8 mouse cellular contexts compared by ENCODE assay signal in genomic region chr9:106367592-106368111, GRCm38 (mm10). TPM values are rescaled to one million over a fixed set of nuclear protein-coding genes. Genes with fewer than 3 reads are reported as not detected.
A peak's percentile ranks its signal among the peaks of the same experiment; 100 is the strongest.
DNase-seq lines count a peak whose midpoint lies in the region; ATAC-seq and TF ChIP-seq lines count a peak whose summit lies in the region.

No protein-coding gene starts in this region.

- under 1% methylated on average over 36 of the region's 36 CpGs for WGBS in forebrain, embryonic 16.5 days
- WGBS in lung, embryonic 14.5 days = under 1% methylated on average over 36 of the region's 36 CpGs
- under 1% methylated on average over 36 of the region's 36 CpGs for WGBS in olfactory bulb, adult 2 months
- WGBS in thymus, adult 2 months = under 1% methylated on average over 36 of the region's 36 CpGs

- H3K36me3 ChIP-seq in G1E (replicated peaks) = peaks cover 27% of the 10 kb centered on the region
- no peaks in the 10 kb centered on the region for H3K36me3 ChIP-seq in forebrain, embryonic 16.5 days (ENCODE audit: control insufficient read depth, insufficient read depth)
- peaks cover 23% of the 10 kb centered on the region for H3K36me3 ChIP-seq in lung, embryonic 14.5 days (ENCODE audit: insufficient read depth)
- no peaks in the 10 kb centered on the region for H3K36me3 ChIP-seq in thymus, adult 2 months (ENCODE audit: control insufficient read depth, insufficient read depth, low read length)

- H3K4me1 ChIP-seq in G1E (ENCODE audit: insufficient read depth, low read depth, low read length) = peaks cover 63% of the 10 kb centered on the region
- peaks cover 38% of the 10 kb centered on the region for H3K4me1 ChIP-seq in forebrain, embryonic 16.5 days (replicated peaks; ENCODE audit: control insufficient read depth, insufficient read depth, low read length)
- H3K4me1 ChIP-seq in lung, embryonic 14.5 days (ENCODE audit: insufficient read depth) = peaks cover 22% of the 10 kb centered on the region
- peaks cover 24% of the 10 kb centered on the region for H3K4me1 ChIP-seq in olfactory bulb, adult 2 months (ENCODE audit: control insufficient read depth, insufficient read depth, low read length)
- H3K4me1 ChIP-seq in thymus, adult 2 months (replicated peaks; ENCODE audit: control insufficient read depth, insufficient read depth, low read length) = peaks cover 43% of the 10 kb centered on the region

- TF ChIP-seq POLR2A in olfactory bulb, adult 2 months (IDR thresholded peaks at IDR 0.05; ENCODE audit: insufficient read depth, low read depth, low read length) = no peak; the same call in 1 of the 2 replicates
- TF ChIP-seq POLR2A in thymus, adult 2 months (IDR thresholded peaks at IDR 0.05; ENCODE audit: control insufficient read depth, extremely low read depth, insufficient read depth, low read length, poor library complexity) = peak; percentile 55; the same call in 1 of the 2 replicates

- TF ChIP-seq CTCF in G1E (IDR thresholded peaks at IDR 0.05; ENCODE audit: low read depth, low read length) = no peak
- TF ChIP-seq CTCF in layer of hippocampus, adult 2 months (conservative IDR thresholded peaks at IDR 0.05) = no peak
- TF ChIP-seq CTCF in lung, embryonic 14.5 days (IDR thresholded peaks at IDR 0.05; ENCODE audit: low read depth) = no peak
- no peak for TF ChIP-seq CTCF in olfactory bulb, adult 2 months (IDR thresholded peaks at IDR 0.05; ENCODE audit: insufficient read depth, low read depth, low read length)
- peak; percentile 56; the same call in 1 of the 2 replicates for TF ChIP-seq CTCF in thymus, adult 2 months (IDR thresholded peaks at IDR 0.05; ENCODE audit: borderline replicate concordance, control insufficient read depth, extremely low read depth, insufficient read depth, low read length, poor library complexity)

- peak overlapping the region; percentile 96 for H3K4me2 ChIP-seq in forebrain, embryonic 16.5 days (ENCODE audit: low read length)
- peak overlapping the region; percentile 99 for H3K4me2 ChIP-seq in lung, embryonic 14.5 days

- peak overlapping the region; percentile 79 for H3K4me3 ChIP-seq in G1E (ENCODE audit: low read depth, low read length)
- H3K4me3 ChIP-seq in forebrain, embryonic 16.5 days (replicated peaks; ENCODE audit: low read length) = peak overlapping the region; percentile 73
- H3K4me3 ChIP-seq in layer of hippocampus, adult 2 months = peak overlapping the region; percentile 87
- peak overlapping the region; percentile 85 for H3K4me3 ChIP-seq in lung, embryonic 14.5 days (ENCODE audit: low read depth, low read length)
- peak overlapping the region; percentile 94 for H3K4me3 ChIP-seq in olfactory bulb, adult 2 months (ENCODE audit: insufficient read depth, low read depth, low read length)
- peak overlapping the region; percentile 53 for H3K4me3 ChIP-seq in thymus, adult 2 months (ENCODE audit: control insufficient read depth, insufficient read depth, low read length)

- intact Hi-C loops in heart, postnatal 36 days (cut with DNase I) = loop anchor here (2.0 kb wide), 2 partner anchors 23 to 61 kb away; no protein-coding TSS in a partner anchor

- peak overlapping the region; percentile 97 for H3K27ac ChIP-seq in forebrain, embryonic 16.5 days (ENCODE audit: low read length)
- H3K27ac ChIP-seq in layer of hippocampus, adult 2 months = peak overlapping the region; percentile 95
- H3K27ac ChIP-seq in lung, embryonic 14.5 days (ENCODE audit: low read depth) = peak overlapping the region; percentile 95
- peak overlapping the region; percentile 97 for H3K27ac ChIP-seq in olfactory bulb, adult 2 months (ENCODE audit: insufficient read depth, low read depth, low read length)
- H3K27ac ChIP-seq in thymus, adult 2 months (ENCODE audit: control insufficient read depth, insufficient read depth, low read length) = peak overlapping the region; percentile 29

- no peaks in the 10 kb centered on the region for H3K9me3 ChIP-seq in G1E (replicated peaks)
- H3K9me3 ChIP-seq in forebrain, embryonic 16.5 days (ENCODE audit: control insufficient read depth, low read length) = no peaks in the 10 kb centered on the region
- no peaks in the 10 kb centered on the region for H3K9me3 ChIP-seq in lung, embryonic 14.5 days (ENCODE audit: low read depth, low read length)

- H3K9ac ChIP-seq in forebrain, embryonic 16.5 days (replicated peaks; ENCODE audit: low read depth, low read length) = peak overlapping the region; percentile 85
- peak overlapping the region; percentile 87 for H3K9ac ChIP-seq in lung, embryonic 14.5 days

- peak; percentile 93 for ATAC-seq in G1E (ENCODE audit: extremely low read depth, insufficient number of reproducible peaks, low FRiP score, poor library complexity, severe bottlenecking)
- peak; percentile 94 for ATAC-seq in forebrain, embryonic 16.5 days
- peak; percentile 91 for ATAC-seq in lung, embryonic 14.5 days (ENCODE audit: insufficient read depth)

- peak; percentile 98 for DNase-seq in G1E (ENCODE audit: low spot score)
- DNase-seq in cerebellum, adult 18-20 months = peak; percentile 99 to 100
- peak; percentile 97 to 98 for DNase-seq in heart, postnatal 36 days
- peak; percentile 97 to 99 for DNase-seq in layer of hippocampus, adult 2 months (ENCODE audit: low spot score in 2 of 2)
- DNase-seq in lung, embryonic 14.5 days = peak; percentile 99
- DNase-seq in thymus, adult 2 months = peak; percentile 98

- peaks cover 18% of the 10 kb centered on the region for H3K27me3 ChIP-seq in G1E (ENCODE audit: insufficient read depth, low read length)
- H3K27me3 ChIP-seq in forebrain, embryonic 16.5 days (replicated peaks; ENCODE audit: control insufficient read depth, insufficient read depth, low read length) = no peaks in the 10 kb centered on the region
- no peaks in the 10 kb centered on the region for H3K27me3 ChIP-seq in lung, embryonic 14.5 days (ENCODE audit: insufficient read depth, low read length)
- no peaks in the 10 kb centered on the region for H3K27me3 ChIP-seq in thymus, adult 2 months (ENCODE audit: control insufficient read depth, insufficient read depth, low read length)

RNA-seq across cellular contexts. Expression of gene Dusp7, which starts 0.8 kb away (rescaled TPM):
- 49.3 and 50.4 TPM in 2 replicates for total RNA-seq in G1E (2014; fragmentation: Nextera tagmentation)
- 7.8 and 8.6 TPM in 2 replicates for total RNA-seq in G1E (2017)
- polyA plus RNA-seq in G1E (2012) = 27.3 and 32.5 TPM in 2 replicates
- polyA plus RNA-seq in forebrain, embryonic 16.5 days (2015; fragmentation: Nextera tagmentation; extraction: Ambion mirVana) = 9.0 and 10.3 TPM in 2 replicates
- 10 to 100 TPM; 56.6 to 56.8 TPM for total RNA-seq in heart, postnatal 36 days (2021)
- total RNA-seq in layer of hippocampus, adult 2 months (2021) = 10 to 100 TPM; 81.7 to 93.2 TPM
- polyA plus RNA-seq in lung, embryonic 14.5 days (2014; fragmentation: Nextera tagmentation; extraction: Ambion mirVana) = 23.9 and 27.3 TPM in 2 replicates
- not detected in 2 replicates for polyA plus RNA-seq in olfactory bulb, adult 2 months (2012; ENCODE audit: insufficient read depth, insufficient read length, low replicate concordance, missing spikeins)
- 75.3 and 86.0 TPM in 2 replicates for polyA plus RNA-seq in thymus, adult 2 months (2012; rRNA removed)

Comparison
In these comparisons a context has a peak if more than half of its experiments do, and no peak if none do; other contexts are left out.
1. Peak in every context shown above with its lines: DNase-seq, ATAC-seq, H3K4me3 ChIP-seq and H3K27ac ChIP-seq.
2. H3K27ac ChIP-seq: peak in every context shown above with its lines; median percentile 97 in forebrain, embryonic 16.5 days; 97 in olfactory bulb, adult 2 months; 95 in layer of hippocampus, adult 2 months; 95 in lung, embryonic 14.5 days; 29 in thymus, adult 2 months.